Mouse (Mus musculus) kidney, adult 9 months (tissue): ENCODE data around the gene Nptxr.

Source experiments
- DNase-seq: peaks from one replicate; pipeline ENCODE4 v3.0.0; 2022

The Nptxr gene

GRCm38 (mm10) chr15:79787815-79788214, 16.8 kb downstream of the Nptxr start:
- DNase-seq = no peak

- DNase-seq = no peak
Observed at GRCm38 (mm10) chr15:79785056-79785455, 19.5 kb downstream of the Nptxr start.

- no peak for DNase-seq
Observed at GRCm38 (mm10) chr15:79777749-79778148, 26.8 kb downstream of the Nptxr start, which contains the start of gene Dnal4. Dnal4 (minus strand) TSS chr15:79777849.

GRCm38 (mm10) chr15:79775662-79776061, 28.9 kb downstream of the Nptxr start:
- DNase-seq = no peak

GRCm38 (mm10) chr15:79774117-79775027, 30.2 kb downstream of the Nptxr start:
- DNase-seq = peak; percentile 98

GRCm38 (mm10) chr15:79770629-79771240, 33.8 kb downstream of the Nptxr start:
- no peak for DNase-seq

DNA sequence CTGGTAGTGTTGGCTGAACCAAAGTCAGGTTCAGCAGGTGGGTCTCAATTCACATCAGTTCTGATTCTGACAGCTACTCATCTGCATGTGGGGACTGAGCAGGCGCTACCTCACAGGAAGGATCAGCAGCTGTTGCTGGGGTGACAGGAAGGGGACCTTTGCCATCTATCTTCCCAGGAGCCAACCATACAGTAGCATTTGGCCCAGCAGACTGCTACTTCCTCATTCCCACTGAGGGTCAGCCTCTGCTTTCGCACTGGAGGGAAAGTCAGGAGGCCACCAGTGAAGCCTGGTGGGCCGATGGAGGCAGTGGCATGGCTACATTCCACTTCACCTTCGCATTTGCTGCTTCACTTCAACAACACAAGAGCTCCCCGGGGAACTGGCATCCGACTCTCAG, 36.3 kb downstream of the Nptxr start:
- no peak for DNase-seq

DNA sequence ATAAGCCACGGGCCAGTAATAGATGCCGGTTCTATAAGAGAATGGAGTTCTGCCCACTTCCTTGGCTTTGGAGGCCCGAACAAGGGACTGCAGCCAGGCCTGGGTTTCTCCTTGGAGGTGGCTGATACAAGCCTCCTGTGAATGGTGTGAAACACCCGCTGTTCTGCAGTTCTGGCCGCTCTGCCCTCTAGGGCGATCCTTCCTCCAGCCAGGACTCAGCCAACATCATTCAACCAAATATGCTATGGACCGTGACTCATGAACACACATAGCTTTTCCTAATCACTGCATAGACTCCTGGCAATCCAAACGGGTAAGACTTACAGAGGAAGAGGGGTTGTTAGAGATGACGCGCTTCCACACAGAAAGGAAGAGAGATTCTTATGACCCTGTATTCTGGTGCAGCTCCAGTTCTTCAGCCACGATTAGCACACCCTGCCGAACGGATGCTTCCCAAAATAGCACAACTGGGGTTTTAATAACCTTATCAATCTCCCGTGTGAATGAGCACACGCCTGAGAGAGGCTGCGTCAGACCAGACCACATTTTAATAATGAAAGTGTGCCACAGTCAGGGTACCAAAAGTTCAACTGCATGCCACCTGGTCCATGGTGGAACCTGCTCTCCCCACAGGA, 37.1 kb downstream of the Nptxr start:
- DNase-seq = no peak

DNA sequence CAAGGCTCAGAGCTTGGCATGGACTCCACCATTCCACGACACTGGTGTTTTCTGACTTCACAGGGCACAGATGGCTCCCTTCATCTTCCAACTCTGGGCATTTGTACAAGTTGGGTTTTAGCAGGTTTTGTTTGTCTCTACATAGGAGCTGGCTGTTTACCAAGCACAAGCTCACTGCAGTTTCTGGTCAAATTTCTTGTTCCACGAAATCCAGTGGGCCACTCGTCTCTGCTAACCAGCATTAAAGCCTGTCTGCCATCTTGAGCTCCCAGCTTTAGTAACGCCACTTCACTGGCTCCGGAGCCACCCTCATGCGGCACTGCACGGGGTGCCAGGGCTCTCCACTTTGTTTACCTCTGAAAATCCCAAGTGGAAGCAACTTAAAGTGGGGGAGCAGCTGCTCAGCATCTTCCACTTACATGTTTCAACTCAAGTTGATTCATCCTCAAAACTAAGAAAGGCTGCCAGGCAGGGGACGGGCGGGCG, 37.9 kb downstream of the Nptxr start:
- DNase-seq = no peak

GRCm38 (mm10) chr15:79766168-79766567, 38.4 kb downstream of the Nptxr start:
- DNase-seq = no peak

DNA sequence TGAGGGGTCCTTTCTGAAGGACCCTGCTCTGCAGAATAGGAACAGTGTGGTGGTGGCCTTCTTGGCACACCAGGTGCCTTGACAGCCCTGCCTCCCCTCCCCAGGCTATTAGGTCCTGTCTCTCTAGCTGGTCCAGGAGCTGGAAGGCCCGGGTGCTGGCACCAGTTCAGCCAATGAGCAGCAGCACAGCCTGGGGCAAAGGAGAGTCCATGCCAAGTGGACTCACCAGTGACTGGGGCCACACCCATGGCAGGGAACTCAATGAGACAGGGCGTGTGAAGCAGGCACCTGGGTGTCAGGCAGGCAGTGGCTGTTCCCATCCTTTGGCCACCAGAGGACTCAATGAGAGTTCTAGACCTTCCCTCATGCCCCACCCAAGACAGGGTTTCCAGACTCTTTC, 39.2 kb downstream of the Nptxr start:
- peak; percentile 84 for DNase-seq

GRCm38 (mm10) chr15:79764539-79765267, 39.9 kb downstream of the Nptxr start:
- no peak for DNase-seq

DNA sequence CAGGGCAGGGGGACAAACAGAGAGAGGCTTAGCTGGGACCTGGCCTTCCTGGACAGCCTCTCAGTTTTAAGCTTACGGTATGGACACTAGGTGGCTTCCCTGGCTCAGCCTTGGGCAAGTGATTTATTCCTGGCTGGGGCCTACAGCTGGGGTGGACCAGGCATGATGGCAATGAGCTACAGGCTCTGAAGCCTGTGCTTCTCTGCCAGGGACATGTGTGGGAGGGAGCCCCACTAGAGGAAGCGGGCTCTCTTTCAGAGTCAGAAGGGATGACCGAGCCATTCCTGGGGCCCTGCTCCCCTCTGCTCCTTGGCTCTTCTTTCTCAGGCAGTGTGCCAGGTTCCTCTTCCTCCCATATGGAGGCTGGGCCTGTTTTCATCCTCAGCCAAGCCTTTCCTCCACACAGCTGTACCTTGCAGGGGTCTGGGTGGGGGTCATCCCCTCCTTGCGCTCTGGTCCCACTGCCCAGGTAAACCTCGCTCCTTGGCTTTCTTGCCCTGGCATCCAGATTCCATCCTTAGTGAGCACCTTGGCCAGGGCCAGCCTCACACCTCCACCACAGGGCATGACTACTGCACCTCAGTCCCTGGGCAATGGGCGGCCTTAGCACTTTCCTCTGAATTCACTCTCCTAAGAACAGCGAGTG, 40.8 kb downstream of the Nptxr start:
- no peak for DNase-seq

- no peak for DNase-seq
Observed at GRCm38 (mm10) chr15:79763001-79763400, 41.6 kb downstream of the Nptxr start.

GRCm38 (mm10) chr15:79760956-79761355, 43.6 kb downstream of the Nptxr start:
- DNase-seq = no peak

DNA sequence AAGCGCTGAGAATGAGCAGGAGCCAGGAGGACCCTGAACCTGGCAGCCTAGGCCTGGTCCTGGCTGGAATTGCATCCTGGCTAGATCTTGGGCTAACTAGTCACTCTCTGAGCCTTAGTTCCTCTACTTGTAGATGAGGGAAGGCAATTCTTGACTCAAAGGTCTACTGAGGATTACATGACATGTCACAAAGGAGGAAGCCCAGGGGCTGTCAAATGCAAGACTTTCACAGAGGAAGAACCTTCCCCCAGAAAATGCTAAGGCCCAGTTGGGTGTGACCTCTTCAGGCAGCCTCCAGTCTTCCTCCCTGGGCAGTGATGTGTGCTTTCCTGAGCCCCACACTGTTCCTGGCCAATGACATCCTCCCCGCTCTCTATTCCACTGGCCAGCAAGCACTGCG, 47.4 kb downstream of the Nptxr start:
- no peak for DNase-seq

DNA sequence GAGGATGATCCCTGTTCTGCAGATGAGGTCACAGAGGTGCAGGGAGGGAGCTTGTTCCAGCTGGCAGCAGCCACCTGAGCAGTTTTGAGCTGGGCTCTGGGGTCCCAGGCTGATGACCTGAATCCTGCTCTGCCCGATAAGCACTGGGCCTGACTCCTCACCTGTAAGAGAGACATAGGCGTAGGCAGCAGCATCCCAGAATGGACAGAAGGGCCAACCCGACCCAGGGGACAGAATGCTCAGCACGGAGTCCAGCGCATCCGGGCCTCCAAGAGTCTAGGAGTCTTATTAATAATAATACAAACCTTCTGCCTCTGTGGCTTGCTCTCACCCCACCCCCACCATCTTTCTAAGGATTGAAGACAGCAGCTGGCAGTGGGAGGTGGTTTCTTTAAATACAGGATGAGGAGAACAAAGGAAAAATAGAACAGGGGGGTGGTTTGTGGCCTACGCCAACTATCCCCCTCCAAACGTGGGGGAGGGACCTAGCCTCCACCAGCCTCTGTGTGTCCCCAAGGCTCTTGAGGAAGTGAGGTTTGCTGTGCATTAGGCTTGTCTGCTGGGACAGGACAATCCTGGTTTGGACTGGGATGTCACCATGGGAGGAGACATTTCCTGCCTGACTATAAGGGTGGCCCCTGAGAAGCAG, 48.5 kb downstream of the Nptxr start:
- no peak for DNase-seq

GRCm38 (mm10) chr15:79755176-79755575, 49.4 kb downstream of the Nptxr start:
- no peak for DNase-seq

DNA sequence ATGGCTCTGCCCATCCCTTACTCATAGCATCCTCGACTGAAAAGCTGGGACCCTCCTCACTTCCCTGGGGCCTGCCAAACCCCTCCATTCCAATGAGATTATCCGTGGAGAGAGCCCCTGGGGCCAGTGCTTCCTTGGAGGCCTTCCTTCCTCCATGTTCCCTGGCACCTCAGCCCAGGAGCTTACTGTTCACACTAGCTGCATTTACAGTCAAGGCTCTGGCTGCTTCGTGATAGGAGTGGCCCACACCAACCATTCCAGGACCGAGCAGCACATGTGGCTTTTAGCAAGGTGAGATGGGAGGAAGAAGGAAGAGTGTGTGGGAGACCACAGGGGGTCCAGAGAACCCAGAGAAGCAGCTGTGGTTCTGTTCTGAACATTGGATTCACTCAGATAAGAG, 50.7 kb downstream of the Nptxr start:
- no peak for DNase-seq

DNA sequence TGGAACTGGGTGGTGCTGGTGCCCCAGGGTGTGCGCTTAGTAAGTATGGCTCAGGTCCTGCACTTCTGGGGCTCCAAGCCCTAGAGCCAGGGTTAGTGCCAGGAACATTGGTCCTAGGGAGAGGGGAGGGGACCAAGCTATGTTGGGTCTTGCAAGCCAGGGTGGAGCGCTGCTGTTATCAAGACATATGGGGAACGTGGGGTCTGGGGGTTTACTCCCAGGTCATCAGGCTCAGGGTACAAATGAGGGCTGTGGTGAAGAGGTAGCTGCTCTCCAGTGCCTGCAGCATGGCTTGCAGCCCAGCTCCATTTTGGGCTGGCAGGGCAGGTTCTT, 51.2 kb downstream of the Nptxr start:
- no peak for DNase-seq

- DNase-seq = peak; percentile 72
Observed at GRCm38 (mm10) chr15:79752742-79753419, 51.7 kb downstream of the Nptxr start.
